Mouse (Mus musculus) lung, postnatal 0 days (tissue): ENCODE data around the gene Crebbp. TPM values are rescaled to one million over a fixed set of nuclear protein-coding genes. Genes with fewer than 3 reads are reported as not detected.
"Not testable (repeated sequence)": the region's sequence is repeated elsewhere in the genome, so short reads cannot be mapped to it uniquely, and the experiment has no call there.

Experiments
- ATAC-seq: fragments of 200-750 bp; cut with Nextera tagmentation; 2 replicates; pipeline ENCODE4 v1.8.0; 2017; ENCODE audit warnings: moderate library complexity
- DNase-seq: peaks from one replicate; pipeline ENCODE4 v3.0.0-alpha.2; 2016; ENCODE audit warnings: low spot score
- H3K27ac ChIP-seq: fragments of 300-500 bp; sonication (generic); 2 replicates; pipeline ENCODE4 v1.5.1; 2014; ENCODE audit warnings: antibody characterized with exemption, mild to moderate bottlenecking, low read length, mixed read lengths
- H3K27me3 ChIP-seq: fragments of 300-500 bp; sonication (generic); replicated peaks from 2 replicates; pipeline ENCODE4 v1.6.1; 2014; ENCODE audit warnings: low read length, mixed read lengths; ENCODE audit not compliant: insufficient read depth
- H3K36me3 ChIP-seq: fragments of 300-500 bp; sonication (generic); 2 replicates; pipeline ENCODE4 v1.6.1; 2014; ENCODE audit warnings: low read length, mixed read lengths; ENCODE audit not compliant: insufficient read depth
- H3K4me1 ChIP-seq: fragments of 300-500 bp; sonication (generic); 2 replicates; pipeline ENCODE4 v1.6.1; 2014; ENCODE audit warnings: antibody characterized with exemption, low read depth, low read length, mixed read lengths; ENCODE audit not compliant: insufficient read depth
- H3K4me2 ChIP-seq: fragments of 300-500 bp; sonication (generic); replicated peaks from 2 replicates; pipeline ENCODE4 v1.6.1; 2014; ENCODE audit warnings: low read depth, mild to moderate bottlenecking, low read length, moderate library complexity, mixed read lengths
- H3K4me3 ChIP-seq: fragments of 300-500 bp; sonication (generic); 2 replicates; pipeline ENCODE4 v1.5.1; 2014; ENCODE audit warnings: low read depth, low read length
- H3K9ac ChIP-seq: fragments of 300-500 bp; sonication (generic); replicated peaks from 2 replicates; pipeline ENCODE4 v1.6.1; 2014; ENCODE audit warnings: low read depth, mild to moderate bottlenecking
- H3K9me3 ChIP-seq: fragments of 300-500 bp; sonication (generic); 2 replicates; pipeline ENCODE4 v1.6.1; 2016; ENCODE audit warnings: low read length, mixed read lengths
- CTCF ChIP-seq: IDR thresholded peaks from 2 replicates; pipeline ENCODE4 v1.5.1; 2016; ENCODE audit warnings: antibody characterized with exemption, mild to moderate bottlenecking
- EP300 ChIP-seq: IDR thresholded peaks from 2 replicates; pipeline ENCODE4 v1.6.1; 2016; ENCODE audit warnings: antibody characterized with exemption, mild to moderate bottlenecking, control low read depth
- WGBS: fragments of 180-500 bp; shearing (Covaris S2); extraction: QIAGEN DNeasy Blood & Tissue Kit; methylation state at CpG from one replicate; pipeline ENCODE4 v1.1.7; 2014; 5-methylcytosine and 5-hydroxymethylcytosine counted together
- polyA plus RNA-seq: library from polyadenylated mRNA; unstranded; fragments of >200 nt; fragmentation: Nextera tagmentation; extraction: Ambion mirVana; gene quantifications from 2 replicates; pipeline ENCODE4 v1.2.1, GENCODE M21; 2015

Gene Crebbp
- polyA plus RNA-seq, 1 experiment from 2014 or later: 24.7 TPM

GRCm38 (mm10) chr16:4085851-4086387 is 127.9 kb downstream of the Crebbp start:
- Histone ChIP-seq H3K36me3 (peaks cover 36% of the 10 kb centered on the region), H3K9me3 (no peaks in the 10 kb centered on the region), H3K4me1 (no peaks in the 10 kb centered on the region), H3K4me3 (no peak overlapping the region), H3K27ac (no peak overlapping the region), H3K4me2 (no peak overlapping the region), H3K9ac (no peak overlapping the region), H3K27me3 (no peaks in the 10 kb centered on the region)
- WGBS: 97% methylated on average over 9 of the region's 9 CpGs
- no peak for ATAC-seq
- DNase-seq: no peak
- TF ChIP-seq EP300 (no peak), CTCF (no peak)

- no peak for DNase-seq
- H3K27me3 ChIP-seq: no peaks in the 10 kb centered on the region
- no peak overlapping the region for H3K4me2 ChIP-seq
- 98% methylated on average over 7 of the region's 7 CpGs for WGBS
- no peak for ATAC-seq
- no peak overlapping the region for H3K27ac ChIP-seq
- H3K36me3 ChIP-seq: peaks cover 28% of the 10 kb centered on the region
- H3K4me3 ChIP-seq: no peak overlapping the region
- H3K9ac ChIP-seq: no peak overlapping the region
- no peaks in the 10 kb centered on the region for H3K9me3 ChIP-seq
- TF ChIP-seq CTCF: no peak
- TF ChIP-seq EP300: no peak
- no peaks in the 10 kb centered on the region for H3K4me1 ChIP-seq
These were observed 128.7 kb downstream of the Crebbp start for GRCm38 (mm10) chr16:4085051-4085450.

GRCm38 (mm10) chr16:4080419-4080818 is 133.4 kb downstream of the Crebbp start:
- H3K9ac ChIP-seq, H3K27me3 ChIP-seq, ATAC-seq, DNase-seq, H3K9me3 ChIP-seq, H3K27ac ChIP-seq, H3K4me1 ChIP-seq, H3K4me3 ChIP-seq, H3K4me2 ChIP-seq: not testable (repeated sequence)
- peaks cover 14% of the 10 kb centered on the region for H3K36me3 ChIP-seq
- 44% methylated on average over 3 of the region's 3 CpGs for WGBS

- TF ChIP-seq EP300: no peak; the same call in 1 of the 2 replicates
- no peak for TF ChIP-seq CTCF
- WGBS: 54% methylated on average over 1 of the region's 1 CpGs
- peak; percentile 50 for ATAC-seq
- no peaks in the 10 kb centered on the region for H3K27me3 ChIP-seq
- peak; percentile 69 for DNase-seq
- no peak overlapping the region for H3K9ac ChIP-seq
- H3K4me1 ChIP-seq: no peaks in the 10 kb centered on the region; the same call in 1 of the 2 replicates
- no peaks in the 10 kb centered on the region for H3K9me3 ChIP-seq
- no peak overlapping the region for H3K4me2 ChIP-seq
- H3K36me3 ChIP-seq: peaks cover 8% of the 10 kb centered on the region; the same call in 1 of the 2 replicates
- H3K27ac ChIP-seq: no peak overlapping the region
- no peak overlapping the region for H3K4me3 ChIP-seq
These were observed 134.1 kb downstream of the Crebbp start for GRCm38 (mm10) chr16:4079656-4080055.

GRCm38 (mm10) chr16:4078302-4078701 is 135.5 kb downstream of the Crebbp start:
- not testable (repeated sequence) for DNase-seq, H3K9ac ChIP-seq, ATAC-seq, H3K36me3 ChIP-seq, H3K4me1 ChIP-seq, H3K27ac ChIP-seq, H3K4me3 ChIP-seq, H3K9me3 ChIP-seq, H3K27me3 ChIP-seq
- WGBS: 67% methylated on average over 10 of the region's 10 CpGs
- peak overlapping the region; percentile 71 for H3K4me2 ChIP-seq

- WGBS: under 1% methylated on average over 58 of the region's 58 CpGs
- Histone ChIP-seq H3K27ac (peak within 1 kb of the TSS; percentile 63), H3K9ac (peak within 1 kb of the TSS; percentile 78), H3K4me2 (peak within 1 kb of the TSS; percentile 71), H3K4me3 (peak within 1 kb of the TSS; percentile 85), H3K27me3 (no peaks in the 10 kb centered on the region), H3K4me1 (no peaks in the 10 kb centered on the region; the same call in 1 of the 2 replicates), H3K9me3 (no peaks in the 10 kb centered on the region), H3K36me3 (no peaks in the 10 kb centered on the region)
- DNase-seq: peak; percentile 91
- TF ChIP-seq EP300: no peak
- ATAC-seq: peak; percentile 97
These were observed 136.3 kb downstream of the Crebbp start, which contains the start of gene Trap1 for GRCm38 (mm10) chr16:4077384-4078061. TSS of gene Trap1 (minus strand) at chr16:4077827.
